Mouse (Mus musculus): ENCODE results near the gene Bphl.
A peak's percentile ranks its signal among the peaks of the same experiment; 100 is the strongest.
"Not testable (repeated sequence)": the region's sequence is repeated elsewhere in the genome, so short reads cannot be mapped to it uniquely, and the experiment has no call there.

Gene Bphl

GRCm38 (mm10) chr13:34053673-34054282 is 16.4 kb downstream of the Bphl start:
- DNase-seq: no peak

GRCm38 (mm10) chr13:34054391-34054790 is 17.0 kb downstream of the Bphl start:
- DNase-seq: no peak

- no peak for DNase-seq
Observed at GRCm38 (mm10) chr13:34054983-34055382, 17.6 kb downstream of the Bphl start.

GRCm38 (mm10) chr13:34057252-34057651 is 19.9 kb downstream of the Bphl start:
- DNase-seq: no peak

- no peak for DNase-seq
Observed at GRCm38 (mm10) chr13:34060061-34060460, 22.7 kb downstream of the Bphl start.

GRCm38 (mm10) chr13:34062466-34062865 is 25.1 kb downstream of the Bphl start:
- DNase-seq: no peak

GRCm38 (mm10) chr13:34066351-34066750 is 29.0 kb downstream of the Bphl start:
- no peak for DNase-seq

- no peak for DNase-seq
Observed at GRCm38 (mm10) chr13:34070296-34070695, 32.9 kb downstream of the Bphl start.

- DNase-seq: no peak
Observed at GRCm38 (mm10) chr13:34071836-34072235, 34.4 kb downstream of the Bphl start.

GRCm38 (mm10) chr13:34072847-34073246 is 35.5 kb downstream of the Bphl start:
- no peak for DNase-seq

- DNase-seq: not testable (repeated sequence)
Observed at GRCm38 (mm10) chr13:34074441-34074840, 37.0 kb downstream of the Bphl start.

GRCm38 (mm10) chr13:34075893-34076292 is 38.5 kb downstream of the Bphl start:
- not testable (repeated sequence) for DNase-seq

GRCm38 (mm10) chr13:34076561-34077491 is 39.4 kb downstream of the Bphl start:
- no peak for DNase-seq

- peak; percentile 81 to 89 for DNase-seq
Observed at GRCm38 (mm10) chr13:34077492-34078271, 40.3 kb downstream of the Bphl start, which contains the start of gene Tubb2a. Gene Tubb2a (minus strand): TSS chr13:34078007.

- no peak for DNase-seq
Observed at GRCm38 (mm10) chr13:34078500-34079280, 41.3 kb downstream of the Bphl start.

- DNase-seq: no peak
Observed at GRCm38 (mm10) chr13:34079801-34080200, 42.4 kb downstream of the Bphl start.

GRCm38 (mm10) chr13:34081926-34082325 is 44.5 kb downstream of the Bphl start:
- DNase-seq: no peak

- no peak for DNase-seq
Observed at GRCm38 (mm10) chr13:34084026-34084750, 46.8 kb downstream of the Bphl start.

GRCm38 (mm10) chr13:34087052-34087812 is 49.8 kb downstream of the Bphl start:
- DNase-seq: no peak

GRCm38 (mm10) chr13:34088201-34088649 is 50.8 kb downstream of the Bphl start:
- DNase-seq: not testable (repeated sequence)

GRCm38 (mm10) chr13:34088871-34089288 is 51.5 kb downstream of the Bphl start:
- peak in 1 of 2 experiments; percentile 8 for DNase-seq

Measured in spleen, adult 18-20 months (tissue).